Mouse (Mus musculus) lung, postnatal 25 days (tissue): ENCODE results near the gene Wwp2.
A peak's percentile ranks its signal among the peaks of the same experiment; 100 is the strongest.
"Not testable (repeated sequence)": the region's sequence is repeated elsewhere in the genome, so short reads cannot be mapped to it uniquely, and the experiment has no call there.

Experiments used
- DNase-seq: peaks from one replicate; pipeline ENCODE4 v3.0.0; 2022; ENCODE audit warnings: low spot score

Gene Wwp2

DNA sequence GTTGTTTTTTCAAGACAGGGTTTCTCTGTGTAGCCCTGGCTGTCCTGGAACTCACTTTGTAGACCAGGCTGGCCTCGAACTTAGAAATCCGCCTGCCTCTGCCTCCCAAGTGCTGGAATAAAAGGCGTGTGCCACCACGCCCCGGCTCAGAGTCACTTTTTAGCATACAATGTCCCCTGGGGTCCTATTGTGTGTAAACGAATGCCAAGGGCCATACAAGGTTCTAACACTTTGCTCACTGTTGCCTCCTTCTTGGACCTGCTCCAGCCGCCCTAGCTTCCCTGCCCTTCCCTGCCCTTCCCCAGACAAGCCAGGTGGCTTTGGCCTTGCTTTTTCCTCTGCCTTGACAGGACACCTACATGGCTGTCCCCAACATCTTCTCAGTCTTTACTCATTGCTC is 40.6 kb downstream of the Wwp2 start:
- DNase-seq: not testable (repeated sequence)

DNA sequence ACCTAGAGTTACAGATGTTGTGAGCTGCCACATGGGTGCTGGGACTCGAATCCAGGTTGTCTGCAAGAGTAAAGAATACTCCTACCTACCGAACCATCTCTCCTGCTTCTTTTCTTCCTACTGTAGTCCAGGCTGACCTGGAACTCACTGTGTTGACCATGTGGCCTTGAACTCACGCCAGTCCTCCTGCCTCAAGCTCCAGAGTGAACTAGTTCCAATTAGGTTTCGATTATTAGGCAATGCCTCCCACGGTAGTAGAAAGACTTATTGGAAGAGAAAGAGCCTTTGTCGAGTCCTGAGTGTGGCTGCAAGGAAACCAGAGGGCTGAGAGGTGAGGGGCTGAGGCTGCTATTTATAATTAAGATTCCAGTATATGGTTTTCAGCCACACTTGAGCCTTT is 42.6 kb downstream of the Wwp2 start:
- DNase-seq: no peak

DNA sequence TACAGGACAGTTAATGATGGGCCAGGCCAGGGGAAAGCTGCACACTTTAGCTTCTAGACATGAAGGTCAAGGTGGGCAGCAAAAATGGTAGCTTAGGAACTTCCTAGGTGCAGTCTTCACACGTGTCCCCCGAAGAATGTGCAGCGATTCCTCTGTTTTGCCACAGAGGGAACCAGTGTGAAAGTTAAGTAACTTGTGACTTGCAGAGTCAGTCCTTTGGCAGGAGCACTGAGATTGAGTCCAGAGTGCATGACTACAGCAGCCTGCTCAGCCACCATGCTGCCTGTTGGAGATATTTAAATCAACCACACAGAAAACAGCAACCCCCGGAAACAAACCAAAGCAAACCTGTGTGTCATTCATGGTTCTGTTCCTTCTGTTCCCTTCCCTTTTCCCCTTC is 44.3 kb downstream of the Wwp2 start:
- no peak for DNase-seq

DNA sequence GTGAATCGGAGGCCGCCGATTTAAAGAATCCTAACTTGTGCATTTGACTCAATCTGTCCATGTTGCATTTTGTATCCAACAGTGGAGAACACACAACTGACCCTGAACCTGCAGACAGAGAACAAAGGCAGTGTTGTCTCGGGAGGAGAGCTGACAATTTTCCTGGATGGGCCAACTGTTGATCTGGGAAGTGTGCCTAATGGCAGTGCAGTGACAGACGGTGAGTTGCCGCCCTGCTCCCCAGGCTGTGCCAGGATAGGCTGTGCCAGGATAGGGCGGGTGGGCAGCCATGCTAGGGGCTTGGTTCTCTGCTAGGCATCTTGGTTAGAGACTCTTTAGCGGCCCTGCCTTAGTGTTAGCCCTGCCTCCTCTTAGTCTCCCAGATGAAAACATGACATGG is 47.1 kb downstream of the Wwp2 start:
- DNase-seq: no peak

DNA sequence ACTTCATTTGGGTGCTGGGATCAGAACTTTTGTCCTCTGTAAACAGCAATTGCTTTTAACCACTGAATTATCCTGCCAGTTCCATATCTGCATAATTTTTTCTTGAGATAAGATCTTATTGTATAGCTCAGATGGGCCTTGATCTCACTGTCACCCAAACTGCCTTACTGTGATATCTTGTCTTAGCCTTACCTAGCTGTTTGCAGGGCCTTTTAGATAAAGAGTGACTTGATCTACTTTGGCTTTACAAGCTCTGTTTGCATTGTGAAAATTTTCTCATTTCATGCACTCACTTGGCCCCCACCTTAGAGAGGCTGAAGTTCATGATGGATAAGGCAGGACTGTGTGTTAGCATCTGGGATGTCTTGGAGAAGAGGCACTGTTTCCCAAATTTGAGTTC is 48.8 kb downstream of the Wwp2 start:
- no peak for DNase-seq

DNA sequence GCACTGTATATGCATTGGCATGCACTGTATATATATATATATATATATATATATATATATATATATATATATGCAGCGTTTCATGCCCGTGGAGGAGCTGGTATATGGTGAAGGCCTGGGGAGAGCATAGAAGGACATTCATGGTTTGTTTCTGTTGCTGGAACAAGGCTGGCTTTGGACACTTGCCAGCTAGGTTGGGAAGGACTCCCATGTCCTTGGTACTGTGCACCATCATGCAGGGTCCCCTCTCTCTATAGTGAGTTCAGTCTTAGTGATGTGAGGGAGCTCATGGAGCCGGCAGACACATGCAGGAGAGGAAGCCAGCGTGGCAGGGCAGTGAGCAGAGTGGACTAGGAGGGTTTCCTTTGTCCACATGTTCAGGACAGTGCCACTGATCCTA is 52.4 kb downstream of the Wwp2 start:
- DNase-seq: no peak

DNA sequence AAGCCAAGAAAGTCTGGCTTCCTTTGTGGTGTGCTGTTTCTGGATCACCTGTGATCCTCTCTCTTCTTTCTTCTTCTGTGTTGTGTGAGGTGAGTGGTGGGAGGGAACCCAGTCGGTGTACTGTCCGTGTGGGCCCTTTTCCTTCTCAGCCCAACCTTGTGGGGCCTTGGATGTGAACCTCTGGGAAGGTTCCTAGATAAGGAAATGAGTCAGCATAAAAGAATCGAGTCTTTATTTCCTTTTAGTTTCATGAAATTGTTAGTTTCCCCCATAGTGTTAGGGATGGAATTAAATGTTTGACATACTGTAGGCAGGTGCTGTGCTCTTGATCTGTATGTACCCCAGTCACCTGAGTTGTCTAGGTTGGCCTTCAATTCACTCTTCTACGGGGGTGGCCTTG is 52.9 kb downstream of the Wwp2 start:
- DNase-seq: no peak

DNA sequence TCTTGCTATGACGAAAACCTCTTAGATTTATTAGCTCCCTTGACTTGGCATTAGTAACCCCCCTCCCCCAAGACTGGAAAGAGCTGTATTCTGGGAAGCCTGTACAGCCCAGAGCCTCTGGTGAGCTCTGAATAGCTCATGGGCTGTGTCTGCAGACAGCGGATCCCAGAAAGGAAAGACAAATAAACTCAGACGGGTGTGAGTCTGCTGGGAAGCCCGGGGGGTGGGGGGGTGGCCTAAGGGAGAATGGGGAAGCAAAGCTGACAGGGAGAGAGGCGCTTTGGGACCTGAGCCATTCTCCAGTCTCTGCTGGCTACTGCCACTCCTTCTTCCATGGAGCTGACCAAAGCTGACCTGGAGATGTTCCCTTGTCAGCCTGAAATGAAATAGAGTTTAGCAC is 53.8 kb downstream of the Wwp2 start:
- no peak for DNase-seq

DNA sequence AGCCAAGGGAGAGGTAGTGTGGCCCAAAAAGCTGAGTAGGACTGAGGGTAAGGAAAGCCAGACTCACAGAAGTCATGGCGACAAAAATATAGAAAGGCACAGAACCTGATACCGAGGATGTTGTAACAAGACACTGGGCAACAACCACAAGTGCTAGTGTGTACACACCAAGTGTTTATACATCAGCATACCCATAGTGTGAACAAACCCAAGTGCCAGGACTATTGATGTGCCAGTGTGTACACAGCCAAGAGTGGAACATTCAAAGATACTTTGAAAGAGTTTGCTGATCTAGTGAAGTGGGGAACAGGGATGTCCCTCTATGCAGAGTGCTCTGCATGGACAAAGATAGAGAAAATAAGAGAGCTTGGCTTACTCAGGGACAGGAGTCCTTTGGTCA is 54.5 kb downstream of the Wwp2 start:
- DNase-seq: no peak

DNA sequence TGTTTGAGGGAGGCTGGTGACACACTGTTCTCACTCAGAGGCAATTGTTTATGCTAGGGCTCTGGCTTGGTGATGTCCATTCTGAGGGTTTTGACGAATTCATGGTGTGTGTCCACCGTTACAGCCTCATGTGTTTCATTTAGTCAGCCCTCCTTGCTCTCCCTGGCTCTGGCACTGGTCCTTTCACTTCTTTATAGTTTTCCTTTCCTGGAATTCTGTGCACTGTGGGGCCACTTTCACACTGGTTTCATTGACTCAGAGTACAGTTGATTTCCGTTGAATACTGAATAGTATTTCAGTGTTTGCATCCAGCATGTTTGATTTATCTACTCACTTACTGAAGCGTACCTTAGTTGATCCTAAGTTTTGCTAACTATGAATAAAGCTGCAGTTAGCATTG is 55.0 kb downstream of the Wwp2 start:
- no peak for DNase-seq

DNA sequence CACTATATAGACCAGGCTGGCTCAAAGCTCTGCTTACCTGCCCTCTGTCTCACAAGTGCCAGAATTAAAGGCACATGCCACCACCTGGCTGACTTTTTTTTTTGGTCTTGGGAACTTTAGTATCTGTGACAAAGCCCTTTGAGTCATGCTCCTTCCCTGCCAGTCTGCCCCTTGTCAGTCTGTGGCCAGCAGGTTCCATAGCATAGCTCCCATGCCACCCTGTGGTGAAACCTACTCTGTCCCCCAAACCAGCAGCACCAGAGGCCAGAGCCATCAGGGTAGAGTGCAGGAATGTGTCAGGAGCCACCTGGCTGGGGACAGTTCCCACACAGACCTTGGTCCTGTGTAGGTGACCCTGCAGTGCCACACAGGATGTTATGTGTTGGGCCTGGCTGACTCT is 55.7 kb downstream of the Wwp2 start:
- no peak for DNase-seq

DNA sequence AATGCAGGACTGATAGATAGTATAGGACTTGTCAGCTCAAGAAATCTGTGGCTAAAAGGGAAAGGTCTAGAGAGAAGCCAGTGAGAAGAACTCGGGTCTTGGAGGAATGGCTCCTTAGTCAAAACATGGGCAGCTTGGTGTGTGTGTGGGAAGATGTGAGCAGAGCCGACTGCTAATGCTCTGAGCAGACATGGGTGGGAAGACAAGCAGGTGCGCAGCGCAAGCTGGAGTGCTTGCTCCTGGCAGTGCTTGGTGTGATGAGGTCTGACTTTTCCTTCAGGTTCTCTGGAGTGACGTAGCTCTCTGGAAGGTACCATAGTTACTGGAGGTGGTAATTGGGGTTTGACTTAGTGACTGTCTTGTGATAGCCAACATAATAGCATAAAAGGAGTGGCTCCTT is 56.6 kb downstream of the Wwp2 start:
- DNase-seq: no peak

DNA sequence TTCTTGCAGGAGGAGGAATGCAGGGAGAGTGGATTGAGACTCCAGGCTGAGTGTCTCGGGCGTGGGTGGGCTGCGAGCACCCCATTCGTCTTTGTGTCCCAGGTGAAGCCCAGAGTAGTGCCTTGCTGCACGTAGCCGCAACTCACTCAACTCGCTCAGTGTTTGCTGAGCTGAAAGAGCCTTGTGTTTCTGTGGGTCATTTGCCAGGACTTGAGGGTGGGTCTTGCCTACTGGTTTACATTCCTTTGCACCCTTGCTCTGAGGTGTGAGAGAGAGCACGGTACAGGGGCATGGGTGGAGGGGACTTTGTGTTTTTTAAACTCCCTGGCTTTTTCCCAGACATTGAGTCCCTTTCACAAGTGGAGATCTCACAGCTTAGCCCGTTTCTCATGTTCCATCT is 59.3 kb downstream of the Wwp2 start:
- peak; percentile 43 for DNase-seq

DNA sequence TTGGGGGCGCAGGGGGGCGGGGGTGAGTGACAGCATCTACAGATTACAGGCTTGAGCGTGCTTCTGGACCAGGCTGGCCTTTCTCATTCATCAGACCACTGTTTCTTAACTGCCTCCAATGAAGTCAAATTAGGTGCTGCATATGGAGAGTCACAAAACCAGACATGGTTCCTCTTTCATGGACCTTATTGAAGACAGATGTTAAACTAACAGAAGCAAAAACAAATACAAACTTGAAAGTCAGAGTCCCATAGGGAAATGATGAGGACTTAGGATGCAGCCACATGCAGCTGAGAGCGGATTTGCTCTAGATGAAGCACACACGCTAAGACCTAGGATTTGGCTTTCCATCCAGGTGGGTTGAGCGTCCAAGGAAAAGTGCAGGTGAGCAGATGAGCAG is 61.5 kb downstream of the Wwp2 start:
- no peak for DNase-seq

DNA sequence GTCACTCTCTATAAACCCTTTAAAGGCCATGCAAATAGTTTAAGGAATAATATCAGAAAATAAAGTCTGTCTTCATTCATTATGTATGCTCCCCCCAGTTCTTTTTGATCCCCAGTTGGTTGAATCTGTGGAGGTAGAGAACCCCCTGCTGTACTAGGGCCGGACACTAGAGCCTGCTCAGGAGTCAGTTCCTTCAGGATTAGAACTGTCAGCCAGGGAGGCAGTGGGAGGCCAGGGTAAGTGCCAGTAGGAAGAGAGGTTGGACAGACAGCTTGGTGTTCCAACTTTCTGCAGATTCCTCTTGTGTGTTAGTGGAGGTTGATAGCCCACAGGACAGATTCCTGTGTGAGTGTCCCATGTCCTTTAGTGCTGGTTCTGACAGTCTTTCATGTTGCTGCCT is 62.2 kb downstream of the Wwp2 start:
- DNase-seq: no peak

DNA sequence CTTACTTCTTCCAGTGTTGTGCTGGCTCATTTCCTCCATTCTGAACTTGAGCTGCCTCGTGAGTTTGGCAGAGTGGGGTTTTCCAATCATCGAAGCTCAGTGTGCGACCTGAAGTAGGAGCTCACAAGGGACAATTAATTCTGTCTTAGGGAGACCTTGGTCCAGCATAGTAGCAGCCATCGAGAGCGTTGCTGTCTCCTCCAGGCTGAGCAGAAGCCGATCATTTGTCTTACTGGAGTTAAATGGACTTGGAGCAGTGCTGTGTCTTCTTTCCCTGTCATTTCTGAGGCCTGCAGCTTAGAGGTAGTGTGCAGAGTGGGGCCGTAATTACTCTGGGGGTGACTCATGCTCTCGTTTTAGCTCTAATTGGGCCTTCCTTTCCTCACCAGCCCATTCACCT is 62.6 kb downstream of the Wwp2 start:
- no peak for DNase-seq

DNA sequence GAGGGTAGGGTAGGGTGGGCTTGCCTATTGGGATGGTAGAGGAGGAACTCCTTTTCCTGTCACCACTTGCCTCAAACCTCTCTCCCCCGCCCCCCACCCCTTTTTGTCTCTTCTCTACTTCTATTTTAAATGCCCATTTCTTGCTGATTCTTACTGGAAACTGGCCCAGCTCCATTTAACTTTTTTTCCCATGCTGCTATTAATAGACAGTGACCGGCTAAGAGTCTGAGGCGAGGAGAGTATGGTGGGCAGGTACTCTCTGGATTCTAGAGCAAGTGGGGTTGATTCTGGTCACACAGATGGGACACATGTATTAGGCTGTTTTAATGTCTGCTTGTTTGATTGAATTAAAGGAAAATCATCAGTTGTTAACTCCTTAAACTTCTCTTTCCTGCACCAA is 63.4 kb downstream of the Wwp2 start:
- DNase-seq: no peak

DNA sequence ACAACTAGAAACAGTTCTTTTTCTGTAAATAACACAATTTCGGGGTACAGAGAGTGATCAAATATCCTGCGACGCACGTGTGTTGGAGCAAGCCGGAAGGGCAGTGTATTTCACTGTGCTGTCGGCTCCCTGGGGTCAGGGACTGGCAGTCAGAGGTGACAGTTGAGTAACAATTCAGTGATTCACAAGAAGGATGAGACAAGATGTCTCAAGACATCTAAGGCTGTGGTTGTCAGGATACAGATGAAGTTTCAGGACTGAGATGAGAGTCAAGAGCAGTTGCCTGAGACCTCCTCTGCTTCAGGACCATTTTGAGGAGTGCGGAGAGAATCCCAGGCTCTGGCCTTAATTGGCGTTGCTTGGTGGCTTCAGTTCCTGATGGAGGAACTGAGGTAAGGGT is 66.2 kb downstream of the Wwp2 start:
- no peak for DNase-seq

DNA sequence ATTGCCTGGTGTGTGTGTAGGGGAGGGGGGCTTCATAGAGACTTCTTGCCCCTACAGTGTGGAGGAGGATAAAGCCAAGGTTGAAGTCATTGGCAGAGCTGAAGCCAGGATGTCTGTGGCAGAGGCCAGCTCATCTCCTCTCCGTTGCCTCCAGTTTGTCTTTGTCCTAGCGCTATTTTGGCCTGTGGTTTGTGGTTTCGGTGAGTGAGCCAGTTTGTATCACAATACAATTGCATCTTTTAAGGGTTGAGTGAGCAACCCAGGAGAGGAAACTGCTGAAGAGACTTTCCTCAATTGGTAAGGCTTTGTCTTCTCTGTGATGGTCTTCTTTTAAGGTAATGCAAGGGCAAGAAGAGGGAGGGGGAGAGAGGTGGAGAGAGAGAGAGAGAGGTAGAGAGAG is 66.8 kb downstream of the Wwp2 start:
- no peak for DNase-seq

DNA sequence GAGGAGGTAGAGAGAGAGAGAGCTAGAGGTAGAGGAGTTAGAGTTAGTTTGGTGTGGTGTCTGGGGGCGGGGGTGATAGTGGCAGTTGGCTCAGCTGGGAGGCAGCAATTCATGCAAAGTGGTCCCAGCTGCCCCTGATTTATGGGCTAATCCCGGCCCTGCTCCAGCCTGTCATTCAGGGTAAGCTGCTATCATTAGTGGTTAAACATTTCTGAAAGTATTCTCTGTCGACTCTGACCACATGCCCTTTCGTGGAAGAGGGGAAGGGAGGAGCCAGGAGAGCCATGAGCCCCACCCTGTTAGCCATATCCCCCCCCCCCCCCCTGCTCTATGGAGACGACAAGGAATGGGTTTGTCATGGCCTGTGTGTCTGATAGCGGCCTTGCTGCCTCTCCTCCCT is 67.2 kb downstream of the Wwp2 start:
- no peak for DNase-seq

DNA sequence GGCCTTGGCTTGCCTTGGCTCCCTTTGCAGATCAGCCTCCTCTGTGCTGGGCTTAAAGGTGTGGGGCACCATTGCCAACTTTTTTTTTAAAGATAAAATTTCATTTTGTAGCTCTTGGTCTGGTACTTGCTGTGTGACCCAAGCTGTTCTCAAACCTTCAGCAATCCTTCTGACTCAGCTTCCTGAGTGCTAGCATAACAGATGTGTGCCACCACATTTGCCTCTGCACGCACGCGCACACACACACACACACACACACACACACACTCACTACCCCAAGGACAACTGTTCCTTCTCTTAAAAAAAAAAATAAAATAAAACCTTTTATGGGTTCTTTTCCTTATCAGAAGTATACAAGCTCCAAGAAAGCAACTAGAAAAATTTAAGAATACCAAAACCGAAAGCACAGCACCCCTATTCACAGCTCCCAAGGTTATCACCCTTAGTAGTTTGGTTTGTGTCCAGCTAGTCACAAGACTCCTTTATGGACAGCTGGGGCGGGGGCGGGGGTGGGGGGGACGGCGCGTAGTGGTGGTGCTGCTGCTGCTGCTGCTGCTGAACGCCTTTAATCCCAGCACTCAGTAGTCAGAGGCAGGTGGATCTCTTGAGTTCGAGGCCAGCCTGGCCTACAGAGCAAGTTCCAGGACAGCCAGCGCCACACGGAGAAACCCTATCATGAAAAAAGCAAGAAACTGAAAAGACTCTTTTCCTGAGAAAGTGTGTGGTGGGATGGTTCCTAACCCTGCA is 68.2 kb downstream of the Wwp2 start:
- DNase-seq: no peak

DNA sequence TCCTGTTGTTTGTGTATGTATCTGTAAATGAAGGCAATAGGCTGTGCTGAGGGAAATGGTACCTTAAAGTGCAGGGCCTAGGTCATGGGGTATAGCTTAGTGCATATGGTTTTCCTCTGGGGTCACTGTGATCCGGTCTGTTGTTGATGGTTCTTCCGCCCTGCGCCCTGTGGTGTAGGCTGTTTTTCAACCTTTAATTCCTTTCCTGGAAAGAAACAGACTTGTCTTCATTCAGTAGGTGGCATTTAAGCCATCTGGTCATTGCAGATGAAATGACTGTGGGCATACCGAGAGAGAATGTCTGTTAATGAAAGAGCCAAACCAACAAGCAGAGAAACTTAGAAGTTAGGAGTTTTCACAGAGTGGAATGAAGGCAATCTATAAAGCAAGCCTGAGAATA is 69.1 kb downstream of the Wwp2 start:
- DNase-seq: no peak

DNA sequence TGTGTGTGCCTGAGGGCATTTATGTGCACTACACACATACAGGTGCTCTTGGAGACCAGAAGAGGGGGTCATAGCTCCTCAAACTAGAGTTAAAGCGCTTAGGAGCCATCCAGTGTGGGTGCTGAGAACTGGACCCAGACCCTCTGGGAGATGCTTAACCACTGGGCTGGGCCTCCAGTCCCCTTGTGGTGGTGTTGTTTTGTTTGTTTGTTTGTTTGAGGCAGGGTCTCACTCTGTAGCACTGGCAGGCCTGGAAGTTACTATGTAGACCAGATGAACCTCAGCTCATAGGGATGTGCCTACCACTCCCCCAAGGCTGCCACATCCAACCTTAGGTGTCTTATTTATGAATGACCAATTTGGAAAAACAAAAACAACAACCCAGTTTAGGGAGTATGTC is 70.9 kb downstream of the Wwp2 start:
- DNase-seq: no peak

DNA sequence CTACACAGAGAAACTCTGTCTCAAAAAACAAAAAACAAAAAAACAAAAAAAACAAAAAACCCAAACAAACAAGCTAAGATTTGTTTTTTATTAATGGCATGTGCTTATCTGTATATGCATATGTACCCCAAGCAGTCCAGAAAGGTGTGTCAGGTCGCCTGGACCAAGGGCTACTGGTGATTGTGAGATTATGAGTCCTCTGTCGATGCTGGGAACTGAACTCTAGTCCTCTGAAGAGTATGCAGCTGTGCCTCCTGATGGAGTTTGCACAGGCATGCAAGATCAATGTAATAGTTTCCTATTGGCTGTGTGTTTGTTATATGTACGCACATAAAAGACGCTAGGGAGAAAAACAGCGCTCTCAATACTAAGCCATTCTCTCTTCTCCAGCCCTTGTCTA is 74.0 kb downstream of the Wwp2 start:
- no peak for DNase-seq

DNA sequence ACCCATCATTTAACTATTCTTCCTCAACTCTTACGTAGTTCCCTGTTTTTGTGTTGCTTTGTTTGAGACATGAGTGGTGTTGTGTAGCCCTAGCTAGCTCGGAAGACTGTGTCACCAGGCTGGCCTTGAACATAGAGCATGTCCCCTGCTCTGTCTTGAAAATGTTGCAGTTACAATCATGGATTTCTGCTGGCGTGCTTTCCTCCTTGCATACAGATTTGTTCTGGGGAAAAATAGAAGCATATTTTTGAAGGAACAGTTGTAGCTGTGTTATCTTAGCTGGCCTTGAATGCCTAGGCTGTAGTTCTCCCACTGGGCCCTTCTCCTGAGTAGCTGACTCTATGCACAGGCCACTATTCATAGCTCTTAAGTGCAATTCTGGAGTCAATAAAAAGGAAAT is 74.6 kb downstream of the Wwp2 start:
- no peak for DNase-seq
